Mouse (Mus musculus): ENCODE measurements around the gene Slc25a21. TPM values are rescaled to one million over a fixed set of nuclear protein-coding genes. Genes with fewer than 3 reads are reported as not detected.

The Slc25a21 gene
- 0.05 TPM in 1 of 2 replicates, not detected in the other for polyA plus RNA-seq (2012; rRNA removed; ENCODE audit: low replicate concordance)

DNA sequence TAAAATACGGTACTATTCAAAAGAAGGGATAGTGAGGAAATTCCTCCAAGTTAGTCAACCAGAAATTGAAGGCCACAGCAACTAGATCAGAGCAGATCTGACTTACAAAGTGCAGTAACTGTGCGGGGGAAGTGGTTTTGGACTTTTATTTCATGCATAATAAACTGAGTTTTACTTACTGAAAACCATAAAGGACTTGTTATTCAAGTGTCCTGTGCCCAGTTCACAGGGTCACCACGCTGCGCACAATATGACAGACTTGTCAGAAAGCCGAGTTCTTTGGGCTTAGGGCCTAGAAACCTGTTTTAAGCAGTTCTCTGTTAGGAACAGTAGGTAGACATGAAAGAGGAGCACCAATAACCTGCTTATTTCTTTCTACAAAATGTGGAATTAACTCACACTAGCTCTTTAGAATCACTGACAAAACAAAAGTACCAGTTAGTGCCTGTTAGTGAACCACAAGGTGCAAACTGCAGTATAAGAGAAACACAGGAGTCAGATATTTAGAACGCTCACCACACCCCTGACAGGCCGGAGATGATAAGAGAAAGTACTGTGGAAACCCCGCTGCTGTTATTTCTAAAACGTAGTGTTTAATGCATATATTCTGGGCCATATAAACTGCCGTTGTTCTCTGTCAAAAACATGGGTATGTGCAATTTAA lies at the start of gene Slc25a21:
Gene Slc25a21, minus strand, starts transcription at position 110 of the 664 bp plus-strand sequence.

DNA sequence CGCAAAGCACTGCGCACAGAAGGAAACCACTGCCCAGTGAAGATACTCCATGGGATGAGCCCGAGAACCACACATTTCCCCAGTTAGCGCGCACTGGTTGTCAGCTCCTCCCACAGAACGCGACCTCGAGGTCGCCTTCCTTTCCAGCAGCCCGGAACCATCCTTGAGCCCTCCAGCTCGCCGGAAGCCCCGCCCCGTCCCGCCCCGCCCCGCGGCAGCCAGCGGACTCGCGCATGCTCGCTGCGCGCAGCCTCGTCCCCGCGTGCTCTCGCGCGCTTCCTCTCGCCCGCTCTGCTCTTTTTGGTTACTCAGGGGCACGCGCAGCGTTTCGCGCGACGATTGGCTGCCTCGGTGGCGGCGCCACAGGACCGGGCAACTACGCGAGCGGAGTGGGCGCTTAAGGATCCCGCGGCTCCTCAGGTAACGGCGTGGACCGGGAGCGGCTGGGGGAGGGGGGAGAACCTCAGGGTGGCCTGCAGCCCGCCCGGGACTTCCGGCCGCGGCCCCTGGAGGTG lies 33.0 kb upstream of the Slc25a21 start, which contains the start of the genes Prps1l3 and Mipol1:
Gene Prps1l3, plus strand, starts transcription at position 221 of the 515 bp plus-strand sequence.
Gene Mipol1, plus strand, starts transcription at position 236 of the 515 bp plus-strand sequence.

GRCm38 (mm10) chr12:56691427-56692079 lies 505.7 kb downstream of the Slc25a21 start, which contains the start of gene Pax9:
Gene Pax9 (plus strand): TSS chr12:56691767.

Other genes with a start within 250 kb of the Slc25a21 start
- 11.2 and 16.1 TPM in 2 replicates for gene Prps1l3, start 32.9 kb upstream of the Slc25a21 start, polyA plus RNA-seq (2012; rRNA removed; ENCODE audit: low replicate concordance)
- gene Mipol1, start 33.0 kb upstream of the Slc25a21 start, polyA plus RNA-seq (2012; rRNA removed; ENCODE audit: low replicate concordance), result 1.3 and 1.8 TPM in 2 replicates